Mouse (Mus musculus): ENCODE results near the gene Stra8.

DNA sequence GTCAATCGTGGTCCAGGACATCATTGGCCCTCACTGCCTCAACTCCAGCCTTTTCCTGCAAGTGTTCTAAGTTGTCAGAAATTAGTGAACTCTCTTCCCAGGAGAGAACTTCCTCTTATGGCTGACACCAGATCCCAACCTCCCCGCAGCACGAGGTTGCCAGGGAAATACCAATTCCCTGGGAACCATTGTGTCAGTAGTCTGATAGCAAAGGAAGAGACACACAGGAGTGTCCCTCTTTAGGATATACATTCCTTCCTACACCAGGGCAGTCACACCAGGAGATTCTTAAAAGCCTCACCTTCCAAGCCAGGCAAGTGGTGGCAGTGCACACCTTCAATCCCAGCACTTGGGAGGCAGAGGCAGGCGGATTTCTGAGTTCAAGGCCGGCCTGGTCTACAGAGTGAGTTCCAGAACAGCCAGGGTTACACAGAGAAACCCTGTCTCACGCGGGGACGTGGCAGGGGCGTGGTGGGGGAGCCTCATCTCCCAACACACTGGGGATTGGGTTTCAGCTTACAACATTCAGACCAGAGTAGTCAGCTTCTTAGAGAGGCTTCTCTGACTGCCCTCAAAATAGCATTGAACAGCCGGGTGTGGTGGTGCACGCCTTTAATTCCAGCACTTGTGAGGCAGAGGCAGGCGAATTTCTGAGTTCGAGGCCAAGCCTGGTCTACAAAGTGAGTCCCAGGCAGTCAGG lies 6.5 kb upstream of the Stra8 start:
- TF ChIP-seq CTCF (IDR thresholded peaks at IDR 0.05; ENCODE audit: low read depth, low read length) = no peak
- no peak for TF ChIP-seq POLR2A (IDR thresholded peaks at IDR 0.05; ENCODE audit: borderline replicate concordance, low read depth, low read length)

Measured in bone marrow macrophage, adult 2 months (primary cell).